Mouse (Mus musculus): ENCODE data around the gene Itpr3. TPM values are rescaled to one million over a fixed set of nuclear protein-coding genes. Genes with fewer than 3 reads are reported as not detected.
A peak's percentile ranks its signal among the peaks of the same experiment; 100 is the strongest.

Itpr3 gene
- 0.68 and 1.3 TPM in 2 replicates for polyA plus RNA-seq (2015; fragmentation: Nextera tagmentation; extraction: Ambion mirVana)

DNA sequence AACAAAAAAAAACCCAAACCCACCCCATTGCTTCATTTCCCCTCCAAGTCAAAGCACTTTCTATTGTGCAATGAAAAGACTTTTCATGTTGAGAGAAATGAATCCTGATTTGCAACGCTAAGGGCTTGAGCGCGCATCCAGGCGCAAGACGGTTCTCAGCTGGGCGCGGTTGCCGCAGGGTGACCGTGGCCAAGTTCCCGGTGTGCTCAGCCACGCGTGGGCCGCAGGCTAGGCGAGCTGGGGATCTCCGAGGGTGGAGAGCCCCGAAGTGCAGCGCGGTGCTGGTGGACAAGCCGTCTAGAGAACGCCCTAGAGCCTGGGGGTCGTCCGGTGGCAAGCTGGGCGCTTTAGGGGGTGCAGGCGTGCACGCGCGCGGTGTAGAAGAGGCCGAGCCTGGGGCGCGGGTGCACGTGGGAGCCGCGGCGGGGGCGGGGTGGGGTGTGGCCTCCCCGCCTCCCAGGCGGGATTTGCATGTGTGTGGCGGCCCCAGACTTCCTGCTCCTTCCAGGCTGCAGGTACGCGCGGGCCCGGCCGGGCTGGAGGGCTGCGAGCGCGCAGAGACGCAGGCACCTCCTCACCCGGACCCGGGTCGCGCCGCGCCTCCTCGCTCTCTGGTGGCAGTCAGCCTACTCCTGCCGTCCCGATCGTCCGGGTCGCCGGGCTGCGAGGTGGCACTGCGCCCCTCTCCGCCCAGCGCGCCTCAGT lies at the start of gene Itpr3:
TSS of gene Itpr3 (plus strand) at position 493 of the 705 bp plus-strand sequence.
- H3K4me1 ChIP-seq (replicated peaks): peaks cover 12% of the 10 kb centered on the region
- no peaks in the 10 kb centered on the region for H3K9me3 ChIP-seq
- H3K4me3 ChIP-seq (replicated peaks): peak within 1 kb of the TSS; percentile 44
- peak within 1 kb of the TSS; percentile 57 for H3K9ac ChIP-seq (replicated peaks)
- H3K27me3 ChIP-seq: peaks cover 54% of the 10 kb centered on the region
- peak within 1 kb of the TSS; percentile 67 for H3K4me2 ChIP-seq (replicated peaks)
- no peaks in the 10 kb centered on the region for H3K36me3 ChIP-seq
- under 1% methylated on average over 66 of the region's 66 CpGs for WGBS
- H3K27ac ChIP-seq: no peak within 1 kb of the TSS
- no peak for ATAC-seq

GRCm38 (mm10) chr17:27008277-27008676 lies 48.8 kb upstream of the Itpr3 start:
- Histone ChIP-seq H3K36me3 (no peaks in the 10 kb centered on the region), H3K4me1 (replicated peaks) (peaks cover 6% of the 10 kb centered on the region; the same call in 1 of the 2 replicates), H3K9me3 (no peaks in the 10 kb centered on the region), H3K9ac (replicated peaks) (no peak overlapping the region), H3K27ac (no peak overlapping the region), H3K4me2 (replicated peaks) (no peak overlapping the region), H3K27me3 (no peaks in the 10 kb centered on the region), H3K4me3 (replicated peaks) (no peak overlapping the region)
- no peak for ATAC-seq
- WGBS: 77% methylated on average over 2 of the region's 2 CpGs

DNA sequence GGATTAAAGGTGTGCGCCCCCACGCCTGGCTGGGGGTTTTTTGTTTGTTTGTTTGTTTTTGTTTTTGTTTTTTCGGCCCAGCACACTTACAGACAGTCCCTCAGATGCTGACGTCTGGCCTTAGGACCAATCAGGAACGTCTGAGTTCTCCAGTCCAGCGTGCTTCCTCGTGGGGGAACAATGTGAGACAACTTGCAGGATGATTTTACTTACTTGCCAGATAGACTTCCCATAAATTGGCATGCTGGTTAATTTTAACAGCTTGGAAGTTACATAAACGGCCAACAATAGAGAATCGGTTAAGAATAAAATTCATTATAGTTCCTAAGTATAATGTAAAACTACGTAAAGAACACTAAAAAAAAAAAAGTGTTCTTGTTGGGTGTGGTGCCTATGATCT lies 45.9 kb upstream of the Itpr3 start:
- H3K9me3 ChIP-seq: no peaks in the 10 kb centered on the region
- no peak overlapping the region for H3K27ac ChIP-seq
- WGBS: 93% methylated on average over 10 of the region's 10 CpGs
- H3K4me1 ChIP-seq (replicated peaks): peaks cover 6% of the 10 kb centered on the region; the same call in 1 of the 2 replicates
- no peak overlapping the region for H3K4me3 ChIP-seq (replicated peaks)
- H3K4me2 ChIP-seq (replicated peaks): no peak overlapping the region
- no peaks in the 10 kb centered on the region for H3K36me3 ChIP-seq
- H3K27me3 ChIP-seq: no peaks in the 10 kb centered on the region
- no peak overlapping the region for H3K9ac ChIP-seq (replicated peaks)
- no peak for ATAC-seq

DNA sequence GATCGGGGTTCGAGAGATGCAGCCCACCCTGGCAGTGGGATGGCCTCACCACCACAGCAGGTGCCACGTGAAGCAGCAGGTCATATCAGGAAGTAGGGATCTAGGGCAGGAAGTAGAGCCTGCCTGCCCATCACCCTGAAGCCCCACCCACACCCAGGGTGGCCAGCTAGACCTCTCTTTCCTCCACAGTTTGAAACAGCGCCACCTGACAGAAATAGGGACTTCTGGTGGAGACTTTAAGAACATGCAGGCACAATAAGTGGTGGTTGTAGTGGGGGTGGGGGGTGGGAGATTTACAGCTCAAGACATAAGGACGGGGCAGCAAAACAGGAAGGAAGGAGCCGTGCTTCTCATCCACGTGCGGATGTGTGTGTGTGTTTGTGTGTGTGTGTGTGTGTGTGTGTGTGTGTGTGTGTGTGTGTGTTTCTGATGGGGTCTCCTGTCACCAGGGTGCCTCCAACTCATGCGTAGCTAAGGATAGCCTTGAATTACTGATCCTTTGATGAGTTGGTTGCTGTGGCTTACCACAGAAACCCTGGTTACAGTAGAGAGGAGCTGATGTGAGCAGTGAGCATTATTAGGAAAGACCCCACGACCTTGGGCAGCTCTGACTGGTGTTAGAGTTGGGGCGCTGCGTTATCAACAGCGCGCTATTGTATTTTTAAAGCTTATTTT lies 45.0 kb upstream of the Itpr3 start:
- WGBS: 67% methylated on average over 14 of the region's 14 CpGs
- Histone ChIP-seq H3K27ac (no peak overlapping the region), H3K27me3 (no peaks in the 10 kb centered on the region), H3K9ac (replicated peaks) (no peak overlapping the region), H3K9me3 (no peaks in the 10 kb centered on the region), H3K4me2 (replicated peaks) (no peak overlapping the region), H3K4me3 (replicated peaks) (no peak overlapping the region), H3K4me1 (replicated peaks) (peaks cover 6% of the 10 kb centered on the region; the same call in 1 of the 2 replicates), H3K36me3 (no peaks in the 10 kb centered on the region)
- no peak for ATAC-seq

GRCm38 (mm10) chr17:27012909-27013308 lies 44.2 kb upstream of the Itpr3 start:
- ATAC-seq: no peak
- Histone ChIP-seq H3K27me3 (no peaks in the 10 kb centered on the region), H3K4me1 (replicated peaks) (peaks cover 12% of the 10 kb centered on the region; the same call in 1 of the 2 replicates), H3K36me3 (no peaks in the 10 kb centered on the region), H3K4me2 (replicated peaks) (no peak overlapping the region), H3K9me3 (no peaks in the 10 kb centered on the region), H3K4me3 (replicated peaks) (no peak overlapping the region), H3K27ac (no peak overlapping the region), H3K9ac (replicated peaks) (no peak overlapping the region)
- WGBS: 56% methylated on average over 6 of the region's 6 CpGs

GRCm38 (mm10) chr17:27017564-27018499 lies 39.3 kb upstream of the Itpr3 start:
- Histone ChIP-seq H3K9me3 (no peaks in the 10 kb centered on the region), H3K27ac (0 out of 2 replicates have a peak overlapping the region, but pooled peaks have one; percentile 30), H3K27me3 (no peaks in the 10 kb centered on the region), H3K36me3 (peaks cover 34% of the 10 kb centered on the region), H3K4me2 (replicated peaks) (peak overlapping the region; percentile 63), H3K4me3 (replicated peaks) (peak overlapping the region; percentile 44), H3K9ac (replicated peaks) (peak overlapping the region; percentile 51), H3K4me1 (replicated peaks) (peaks cover 16% of the 10 kb centered on the region)
- peak; percentile 78 for ATAC-seq
- 7% methylated on average over 34 of the region's 34 CpGs for WGBS

GRCm38 (mm10) chr17:27018555-27019196 lies 38.4 kb upstream of the Itpr3 start:
- peak overlapping the region; percentile 42 for H3K9ac ChIP-seq (replicated peaks)
- H3K4me1 ChIP-seq (replicated peaks): peaks cover 16% of the 10 kb centered on the region
- no peak overlapping the region; the same call in 1 of the 2 replicates for H3K27ac ChIP-seq
- peak overlapping the region; percentile 63 for H3K4me2 ChIP-seq (replicated peaks)
- no peaks in the 10 kb centered on the region for H3K27me3 ChIP-seq
- no peak for ATAC-seq
- WGBS: 36% methylated on average over 12 of the region's 12 CpGs
- no peaks in the 10 kb centered on the region for H3K9me3 ChIP-seq
- peaks cover 42% of the 10 kb centered on the region for H3K36me3 ChIP-seq
- H3K4me3 ChIP-seq (replicated peaks): peak overlapping the region; percentile 44

DNA sequence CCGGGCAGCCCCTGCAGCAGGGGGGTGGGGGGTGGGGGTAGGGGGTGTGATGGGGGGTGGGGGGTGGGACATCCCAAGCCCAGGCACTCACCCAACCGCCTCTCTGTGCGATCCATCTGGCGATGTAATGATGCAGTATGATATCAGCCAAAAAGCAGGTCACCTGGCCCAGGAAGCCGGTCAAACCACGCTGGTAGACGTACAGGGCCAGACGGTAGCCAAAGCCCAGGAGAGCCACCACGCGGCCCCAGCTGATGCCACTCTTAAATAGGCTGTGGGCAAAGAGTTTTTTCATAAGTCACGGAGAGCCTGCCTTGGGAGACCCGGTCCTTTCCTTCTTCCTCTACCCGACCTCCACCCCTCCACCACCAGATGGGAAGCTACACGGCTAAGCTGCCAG lies 36.0 kb upstream of the Itpr3 start:
- no peaks in the 10 kb centered on the region for H3K9me3 ChIP-seq
- no peak overlapping the region for H3K4me2 ChIP-seq (replicated peaks)
- H3K27me3 ChIP-seq: no peaks in the 10 kb centered on the region
- H3K9ac ChIP-seq (replicated peaks): no peak overlapping the region
- 95% methylated on average over 14 of the region's 14 CpGs for WGBS
- no peak overlapping the region for H3K27ac ChIP-seq
- H3K4me3 ChIP-seq (replicated peaks): no peak overlapping the region
- ATAC-seq: no peak
- H3K4me1 ChIP-seq (replicated peaks): peaks cover 16% of the 10 kb centered on the region
- peaks cover 63% of the 10 kb centered on the region for H3K36me3 ChIP-seq

- WGBS: 95% methylated on average over 9 of the region's 9 CpGs
- H3K36me3 ChIP-seq: peaks cover 63% of the 10 kb centered on the region
Measured at GRCm38 (mm10) chr17:27021736-27022135, 35.4 kb upstream of the Itpr3 start.

GRCm38 (mm10) chr17:27023342-27023741 lies 33.8 kb upstream of the Itpr3 start:
- H3K36me3 ChIP-seq: peaks cover 63% of the 10 kb centered on the region
- 89% methylated on average over 4 of the region's 4 CpGs for WGBS
- no peaks in the 10 kb centered on the region for H3K27me3 ChIP-seq

More at GRCm38 (mm10) chr17:27021736-27022135, 35.4 kb upstream of the Itpr3 start:
- Histone ChIP-seq H3K9me3 (no peaks in the 10 kb centered on the region), H3K4me1 (replicated peaks) (peaks cover 18% of the 10 kb centered on the region), H3K4me3 (replicated peaks) (no peak overlapping the region), H3K4me2 (replicated peaks) (no peak overlapping the region), H3K9ac (replicated peaks) (no peak overlapping the region), H3K27me3 (no peaks in the 10 kb centered on the region), H3K27ac (no peak overlapping the region)
- no peak for ATAC-seq

GRCm38 (mm10) chr17:27025326-27025902 lies 31.7 kb upstream of the Itpr3 start:
- Histone ChIP-seq H3K4me1 (replicated peaks) (peaks cover 19% of the 10 kb centered on the region), H3K4me2 (replicated peaks) (no peak overlapping the region), H3K4me3 (replicated peaks) (no peak overlapping the region), H3K9me3 (no peaks in the 10 kb centered on the region), H3K36me3 (peaks cover 53% of the 10 kb centered on the region), H3K9ac (replicated peaks) (no peak overlapping the region), H3K27ac (no peak overlapping the region), H3K27me3 (no peaks in the 10 kb centered on the region)
- WGBS: 94% methylated on average over 17 of the region's 17 CpGs
- ATAC-seq: no peak

More at GRCm38 (mm10) chr17:27023342-27023741, 33.8 kb upstream of the Itpr3 start:
- Histone ChIP-seq H3K4me1 (replicated peaks) (peaks cover 21% of the 10 kb centered on the region), H3K27ac (no peak overlapping the region), H3K9me3 (no peaks in the 10 kb centered on the region), H3K9ac (replicated peaks) (no peak overlapping the region), H3K4me2 (replicated peaks) (no peak overlapping the region), H3K4me3 (replicated peaks) (no peak overlapping the region)
- ATAC-seq: no peak

All from midbrain, embryonic 13.5 days (tissue).